Mouse (Mus musculus): ENCODE measurements at regions not wholly inside any gene's neighbourhood (a gene's known extent, or its start where the extent isn't known, plus 50 kb on each side); places are given as distances from the start of the nearest gene placed in this dataset.
A peak's percentile ranks its signal among the peaks of the same experiment; 100 is the strongest.

GRCm38 (mm10) chr4:95207783-95208182 is 155.8 kb upstream of the Jun start:
- 66% methylated on average over 5 of the region's 5 CpGs for WGBS
- no peaks in the 10 kb centered on the region for H3K4me1 ChIP-seq (ENCODE audit: insufficient read depth, low read length)

GRCm38 (mm10) chr4:95208827-95209226 is 156.8 kb upstream of the Jun start:
- Histone ChIP-seq H3K4me2 (replicated peaks; ENCODE audit: low read depth, low read length) (no peak overlapping the region), H3K9ac (replicated peaks; ENCODE audit: low read length) (no peak overlapping the region)
- WGBS = 61% methylated on average over 7 of the region's 7 CpGs

More at GRCm38 (mm10) chr4:95207783-95208182, 155.8 kb upstream of the Jun start:
- Histone ChIP-seq H3K36me3 (ENCODE audit: insufficient read depth, low read length) (no peaks in the 10 kb centered on the region), H3K9me3 (ENCODE audit: low read length) (0 out of 2 replicates have a peak, but pooled peaks cover 3% of the 10 kb centered on the region), H3K4me3 (ENCODE audit: low read length) (no peak overlapping the region), H3K9ac (replicated peaks; ENCODE audit: low read length) (no peak overlapping the region), H3K27ac (ENCODE audit: low read length) (no peak overlapping the region), H3K27me3 (ENCODE audit: insufficient read depth, low read length) (no peaks in the 10 kb centered on the region), H3K4me2 (replicated peaks; ENCODE audit: low read depth, low read length) (no peak overlapping the region)
- ATAC-seq (ENCODE audit: low FRiP score, low TSS enrichment) = no peak

GRCm38 (mm10) chr4:95209322-95210119 is 157.5 kb upstream of the Jun start:
- Histone ChIP-seq H3K4me1 (ENCODE audit: insufficient read depth, low read length) (no peaks in the 10 kb centered on the region), H3K9ac (replicated peaks; ENCODE audit: low read length) (no peak overlapping the region), H3K27me3 (ENCODE audit: insufficient read depth, low read length) (no peaks in the 10 kb centered on the region), H3K9me3 (ENCODE audit: low read length) (0 out of 2 replicates have a peak, but pooled peaks cover 3% of the 10 kb centered on the region), H3K27ac (ENCODE audit: low read length) (no peak overlapping the region), H3K4me3 (ENCODE audit: low read length) (no peak overlapping the region), H3K36me3 (ENCODE audit: insufficient read depth, low read length) (no peaks in the 10 kb centered on the region), H3K4me2 (replicated peaks; ENCODE audit: low read depth, low read length) (no peak overlapping the region)
- no peak for ATAC-seq (ENCODE audit: low FRiP score, low TSS enrichment)
- WGBS = 95% methylated on average over 3 of the region's 3 CpGs

More at GRCm38 (mm10) chr4:95208827-95209226, 156.8 kb upstream of the Jun start:
- H3K4me1 ChIP-seq (ENCODE audit: insufficient read depth, low read length) = no peaks in the 10 kb centered on the region
- no peak overlapping the region for H3K27ac ChIP-seq (ENCODE audit: low read length)
- H3K27me3 ChIP-seq (ENCODE audit: insufficient read depth, low read length) = no peaks in the 10 kb centered on the region
- H3K36me3 ChIP-seq (ENCODE audit: insufficient read depth, low read length) = no peaks in the 10 kb centered on the region
- ATAC-seq (ENCODE audit: low FRiP score, low TSS enrichment) = no peak
- H3K4me3 ChIP-seq (ENCODE audit: low read length) = no peak overlapping the region
- H3K9me3 ChIP-seq (ENCODE audit: low read length) = 0 out of 2 replicates have a peak, but pooled peaks cover 3% of the 10 kb centered on the region

GRCm38 (mm10) chr4:95212561-95212960 is 160.5 kb upstream of the Jun start:
- no peak overlapping the region for H3K4me2 ChIP-seq (replicated peaks; ENCODE audit: low read depth, low read length)
- no peaks in the 10 kb centered on the region for H3K4me1 ChIP-seq (ENCODE audit: insufficient read depth, low read length)
- ATAC-seq (ENCODE audit: low FRiP score, low TSS enrichment) = no peak
- no peaks in the 10 kb centered on the region for H3K36me3 ChIP-seq (ENCODE audit: insufficient read depth, low read length)
- H3K4me3 ChIP-seq (ENCODE audit: low read length) = no peak overlapping the region
- H3K27ac ChIP-seq (ENCODE audit: low read length) = no peak overlapping the region
- no peak overlapping the region for H3K9ac ChIP-seq (replicated peaks; ENCODE audit: low read length)
- no peaks in the 10 kb centered on the region for H3K9me3 ChIP-seq (ENCODE audit: low read length)
- WGBS = 73% methylated on average over 2 of the region's 2 CpGs
- no peaks in the 10 kb centered on the region for H3K27me3 ChIP-seq (ENCODE audit: insufficient read depth, low read length)

- Histone ChIP-seq H3K4me2 (replicated peaks; ENCODE audit: low read depth, low read length) (no peak overlapping the region), H3K4me3 (ENCODE audit: low read length) (no peak overlapping the region), H3K27me3 (ENCODE audit: insufficient read depth, low read length) (no peaks in the 10 kb centered on the region), H3K4me1 (ENCODE audit: insufficient read depth, low read length) (no peaks in the 10 kb centered on the region), H3K9ac (replicated peaks; ENCODE audit: low read length) (no peak overlapping the region), H3K27ac (ENCODE audit: low read length) (no peak overlapping the region), H3K36me3 (ENCODE audit: insufficient read depth, low read length) (no peaks in the 10 kb centered on the region), H3K9me3 (ENCODE audit: low read length) (no peaks in the 10 kb centered on the region)
- ATAC-seq (ENCODE audit: low FRiP score, low TSS enrichment) = no peak
- 82% methylated on average over 3 of the region's 3 CpGs for WGBS
Observed at GRCm38 (mm10) chr4:95213026-95213425, 161.0 kb upstream of the Jun start.

GRCm38 (mm10) chr4:95214026-95214425 is 162.0 kb upstream of the Jun start:
- Histone ChIP-seq H3K4me3 (ENCODE audit: low read length) (no peak overlapping the region), H3K9me3 (ENCODE audit: low read length) (no peaks in the 10 kb centered on the region), H3K27ac (ENCODE audit: low read length) (no peak overlapping the region), H3K9ac (replicated peaks; ENCODE audit: low read length) (no peak overlapping the region), H3K27me3 (ENCODE audit: insufficient read depth, low read length) (no peaks in the 10 kb centered on the region), H3K36me3 (ENCODE audit: insufficient read depth, low read length) (no peaks in the 10 kb centered on the region), H3K4me1 (ENCODE audit: insufficient read depth, low read length) (no peaks in the 10 kb centered on the region), H3K4me2 (replicated peaks; ENCODE audit: low read depth, low read length) (no peak overlapping the region)
- WGBS = 96% methylated on average over 2 of the region's 2 CpGs
- no peak for ATAC-seq (ENCODE audit: low FRiP score, low TSS enrichment)

- no peak overlapping the region for H3K9ac ChIP-seq (replicated peaks; ENCODE audit: low read length)
- WGBS = 83% methylated on average over 7 of the region's 7 CpGs
- H3K4me3 ChIP-seq (ENCODE audit: low read length) = no peak overlapping the region
- H3K4me1 ChIP-seq (ENCODE audit: insufficient read depth, low read length) = no peaks in the 10 kb centered on the region
- H3K27ac ChIP-seq (ENCODE audit: low read length) = no peak overlapping the region
- H3K27me3 ChIP-seq (ENCODE audit: insufficient read depth, low read length) = no peaks in the 10 kb centered on the region
- H3K9me3 ChIP-seq (ENCODE audit: low read length) = no peaks in the 10 kb centered on the region
- ATAC-seq (ENCODE audit: low FRiP score, low TSS enrichment) = no peak
- H3K4me2 ChIP-seq (replicated peaks; ENCODE audit: low read depth, low read length) = no peak overlapping the region
- H3K36me3 ChIP-seq (ENCODE audit: insufficient read depth, low read length) = no peaks in the 10 kb centered on the region
Observed at GRCm38 (mm10) chr4:95215187-95215586, 163.2 kb upstream of the Jun start.

GRCm38 (mm10) chr4:95230461-95230860 is 178.4 kb upstream of the Jun start:
- ATAC-seq (ENCODE audit: low FRiP score, low TSS enrichment) = no peak

GRCm38 (mm10) chr4:95233034-95233433 is 181.0 kb upstream of the Jun start:
- Histone ChIP-seq H3K4me3 (ENCODE audit: low read length) (no peak overlapping the region), H3K4me2 (replicated peaks; ENCODE audit: low read depth, low read length) (no peak overlapping the region), H3K27me3 (ENCODE audit: insufficient read depth, low read length) (no peaks in the 10 kb centered on the region), H3K27ac (ENCODE audit: low read length) (no peak overlapping the region), H3K4me1 (ENCODE audit: insufficient read depth, low read length) (no peaks in the 10 kb centered on the region), H3K9ac (replicated peaks; ENCODE audit: low read length) (no peak overlapping the region), H3K9me3 (ENCODE audit: low read length) (no peaks in the 10 kb centered on the region), H3K36me3 (ENCODE audit: insufficient read depth, low read length) (no peaks in the 10 kb centered on the region)
- ATAC-seq (ENCODE audit: low FRiP score, low TSS enrichment) = no peak

More at GRCm38 (mm10) chr4:95230461-95230860, 178.4 kb upstream of the Jun start:
- H3K9ac ChIP-seq (replicated peaks; ENCODE audit: low read length) = no peak overlapping the region
- WGBS = 80% methylated on average over 1 of the region's 1 CpGs
- no peak overlapping the region for H3K4me3 ChIP-seq (ENCODE audit: low read length)
- no peaks in the 10 kb centered on the region for H3K4me1 ChIP-seq (ENCODE audit: insufficient read depth, low read length)
- H3K36me3 ChIP-seq (ENCODE audit: insufficient read depth, low read length) = no peaks in the 10 kb centered on the region
- H3K9me3 ChIP-seq (ENCODE audit: low read length) = no peaks in the 10 kb centered on the region
- H3K27ac ChIP-seq (ENCODE audit: low read length) = no peak overlapping the region
- no peaks in the 10 kb centered on the region for H3K27me3 ChIP-seq (ENCODE audit: insufficient read depth, low read length)
- H3K4me2 ChIP-seq (replicated peaks; ENCODE audit: low read depth, low read length) = no peak overlapping the region

- no peaks in the 10 kb centered on the region for H3K4me1 ChIP-seq (ENCODE audit: insufficient read depth, low read length)
- no peak overlapping the region for H3K4me3 ChIP-seq (ENCODE audit: low read length)
- 41% methylated on average over 2 of the region's 2 CpGs for WGBS
- no peak overlapping the region for H3K9ac ChIP-seq (replicated peaks; ENCODE audit: low read length)
- H3K36me3 ChIP-seq (ENCODE audit: insufficient read depth, low read length) = no peaks in the 10 kb centered on the region
- no peak overlapping the region for H3K4me2 ChIP-seq (replicated peaks; ENCODE audit: low read depth, low read length)
- peak; percentile 61; the same call in 1 of the 2 replicates for ATAC-seq (ENCODE audit: low FRiP score, low TSS enrichment)
- H3K27me3 ChIP-seq (ENCODE audit: insufficient read depth, low read length) = no peaks in the 10 kb centered on the region
- H3K27ac ChIP-seq (ENCODE audit: low read length) = no peak overlapping the region
- no peaks in the 10 kb centered on the region for H3K9me3 ChIP-seq (ENCODE audit: low read length)
Observed at GRCm38 (mm10) chr4:95234030-95234555, 182.1 kb upstream of the Jun start.

Measured in kidney, embryonic 16.5 days (tissue).